Mouse (Mus musculus): ENCODE data around the gene Ppm1l. TPM values are rescaled to one million over a fixed set of nuclear protein-coding genes. Genes with fewer than 3 reads are reported as not detected.

The Ppm1l gene
- polyA plus RNA-seq (2012; ENCODE audit: insufficient read depth, insufficient read length, missing spikeins), result 0.25 and 0.75 TPM in 2 replicates

- Histone ChIP-seq H3K27ac (ENCODE audit: insufficient read depth, low read depth, low read length) (peak within 1 kb of the TSS; percentile 93), H3K4me3 (ENCODE audit: insufficient read depth, low read length) (peak within 1 kb of the TSS; percentile 97), H3K4me1 (ENCODE audit: control insufficient read depth, insufficient read depth, low read length) (peaks cover 13% of the 10 kb centered on the region)
- TF ChIP-seq POLR2A (IDR thresholded peaks at IDR 0.05; ENCODE audit: borderline replicate concordance, low read depth, low read length) (no peak), CTCF (IDR thresholded peaks at IDR 0.05; ENCODE audit: low read depth, low read length) (no peak)
These were observed at the start of gene Ppm1l for GRCm38 (mm10) chr3:69316391-69317195. Gene Ppm1l, plus strand, starts transcription at chr3:69316861.

GRCm38 (mm10) chr3:69271812-69272211 lies 44.8 kb upstream of the Ppm1l start:
- TF ChIP-seq POLR2A (IDR thresholded peaks at IDR 0.05; ENCODE audit: borderline replicate concordance, low read depth, low read length), result no peak
- TF ChIP-seq CTCF (IDR thresholded peaks at IDR 0.05; ENCODE audit: low read depth, low read length), result no peak
- Histone ChIP-seq H3K27ac (ENCODE audit: insufficient read depth, low read depth, low read length) (no peak overlapping the region), H3K4me1 (ENCODE audit: control insufficient read depth, insufficient read depth, low read length) (no peaks in the 10 kb centered on the region), H3K4me3 (ENCODE audit: insufficient read depth, low read length) (no peak overlapping the region)

- TF ChIP-seq CTCF (IDR thresholded peaks at IDR 0.05; ENCODE audit: low read depth, low read length), result no peak
- no peak for TF ChIP-seq POLR2A (IDR thresholded peaks at IDR 0.05; ENCODE audit: borderline replicate concordance, low read depth, low read length)
- no peak overlapping the region for H3K27ac ChIP-seq (ENCODE audit: insufficient read depth, low read depth, low read length)
These were observed 42.5 kb upstream of the Ppm1l start for GRCm38 (mm10) chr3:69274018-69274663.

GRCm38 (mm10) chr3:69274664-69275312 lies 41.9 kb upstream of the Ppm1l start:
- no peaks in the 10 kb centered on the region for H3K4me1 ChIP-seq (ENCODE audit: control insufficient read depth, insufficient read depth, low read length)
- H3K27ac ChIP-seq (ENCODE audit: insufficient read depth, low read depth, low read length), result no peak overlapping the region
- no peak overlapping the region for H3K4me3 ChIP-seq (ENCODE audit: insufficient read depth, low read length)
- no peak for TF ChIP-seq POLR2A (IDR thresholded peaks at IDR 0.05; ENCODE audit: borderline replicate concordance, low read depth, low read length)
- TF ChIP-seq CTCF (IDR thresholded peaks at IDR 0.05; ENCODE audit: low read depth, low read length), result no peak

More at GRCm38 (mm10) chr3:69274018-69274663, 42.5 kb upstream of the Ppm1l start:
- Histone ChIP-seq H3K4me1 (ENCODE audit: control insufficient read depth, insufficient read depth, low read length) (no peaks in the 10 kb centered on the region), H3K4me3 (ENCODE audit: insufficient read depth, low read length) (no peak overlapping the region)

GRCm38 (mm10) chr3:69278648-69279047 lies 38.0 kb upstream of the Ppm1l start:
- no peak overlapping the region for H3K27ac ChIP-seq (ENCODE audit: insufficient read depth, low read depth, low read length)
- no peaks in the 10 kb centered on the region for H3K4me1 ChIP-seq (ENCODE audit: control insufficient read depth, insufficient read depth, low read length)
- no peak overlapping the region for H3K4me3 ChIP-seq (ENCODE audit: insufficient read depth, low read length)
- TF ChIP-seq POLR2A (IDR thresholded peaks at IDR 0.05; ENCODE audit: borderline replicate concordance, low read depth, low read length) (no peak), CTCF (IDR thresholded peaks at IDR 0.05; ENCODE audit: low read depth, low read length) (no peak)

GRCm38 (mm10) chr3:69282406-69282805 lies 34.3 kb upstream of the Ppm1l start:
- H3K27ac ChIP-seq (ENCODE audit: insufficient read depth, low read depth, low read length), result no peak overlapping the region
- no peak for TF ChIP-seq POLR2A (IDR thresholded peaks at IDR 0.05; ENCODE audit: borderline replicate concordance, low read depth, low read length)
- TF ChIP-seq CTCF (IDR thresholded peaks at IDR 0.05; ENCODE audit: low read depth, low read length), result no peak
- H3K4me3 ChIP-seq (ENCODE audit: insufficient read depth, low read length), result no peak overlapping the region
- no peaks in the 10 kb centered on the region for H3K4me1 ChIP-seq (ENCODE audit: control insufficient read depth, insufficient read depth, low read length)

GRCm38 (mm10) chr3:69283085-69283847 lies 33.4 kb upstream of the Ppm1l start:
- TF ChIP-seq POLR2A (IDR thresholded peaks at IDR 0.05; ENCODE audit: borderline replicate concordance, low read depth, low read length) (no peak), CTCF (IDR thresholded peaks at IDR 0.05; ENCODE audit: low read depth, low read length) (no peak)
- no peaks in the 10 kb centered on the region for H3K4me1 ChIP-seq (ENCODE audit: control insufficient read depth, insufficient read depth, low read length)
- H3K27ac ChIP-seq (ENCODE audit: insufficient read depth, low read depth, low read length), result no peak overlapping the region
- no peak overlapping the region for H3K4me3 ChIP-seq (ENCODE audit: insufficient read depth, low read length)

- Histone ChIP-seq H3K27ac (ENCODE audit: insufficient read depth, low read depth, low read length) (no peak overlapping the region), H3K4me3 (ENCODE audit: insufficient read depth, low read length) (no peak overlapping the region), H3K4me1 (ENCODE audit: control insufficient read depth, insufficient read depth, low read length) (no peaks in the 10 kb centered on the region)
- TF ChIP-seq CTCF (IDR thresholded peaks at IDR 0.05; ENCODE audit: low read depth, low read length) (no peak), POLR2A (IDR thresholded peaks at IDR 0.05; ENCODE audit: borderline replicate concordance, low read depth, low read length) (no peak)
These were observed 26.8 kb upstream of the Ppm1l start for GRCm38 (mm10) chr3:69289833-69290232.

GRCm38 (mm10) chr3:69290294-69290693 lies 26.4 kb upstream of the Ppm1l start:
- Histone ChIP-seq H3K4me3 (ENCODE audit: insufficient read depth, low read length) (no peak overlapping the region), H3K4me1 (ENCODE audit: control insufficient read depth, insufficient read depth, low read length) (no peaks in the 10 kb centered on the region), H3K27ac (ENCODE audit: insufficient read depth, low read depth, low read length) (no peak overlapping the region)
- no peak for TF ChIP-seq CTCF (IDR thresholded peaks at IDR 0.05; ENCODE audit: low read depth, low read length)
- TF ChIP-seq POLR2A (IDR thresholded peaks at IDR 0.05; ENCODE audit: borderline replicate concordance, low read depth, low read length), result no peak

Measured in bone marrow macrophage, adult 2 months (primary cell).